Mouse (Mus musculus) Patski (cell line): ENCODE measurements around the gene Lekr1. TPM values are rescaled to one million over a fixed set of nuclear protein-coding genes. Genes with fewer than 3 reads are reported as not detected.

Experiments used
- ATAC-seq: fragments of 100-300 bp; one replicate; pipeline ENCODE4 v1.8.0; 2021
- CTCF ChIA-PET: fragments of 350-600 bp; sonication (Branson Sonifier 250); formaldehyde crosslinking; loops from one replicate; lab custom pipeline; 2022; ENCODE audit warnings: inconsistent platforms; lab: Charles Lee
- POLR2A ChIA-PET: fragments of 350-600 bp; sonication (Branson Sonifier 250); formaldehyde crosslinking; loops from one replicate; lab custom pipeline; 2022; ENCODE audit warnings: antibody characterized with exemption, inconsistent platforms; lab: Charles Lee
- DNase-seq: peaks from one replicate; pipeline ENCODE4 v3.0.0-alpha.2; 2011; ENCODE audit warnings: low read depth, low spot score
- H3K27me3 ChIP-seq: fragments of 371-371 bp; one replicate; pipeline ENCODE4 v1.5.1; 2021
- CTCF ChIP-seq: fragments of 100-300 bp; IDR thresholded peaks from one replicate; pipeline ENCODE4 v1.5.1; 2021
- in situ Hi-C: fragments of 300-500 bp; cut with MboI; formaldehyde crosslinking; loops from 3 replicates; pipeline ENCODE4 v1.11.1; 2018; ENCODE audit warnings: low pct_unique_long_range_greater_than_20kb, mixed read lengths
- polyA plus RNA-seq: library from polyadenylated mRNA; unstranded; gene quantifications from one replicate; pipeline ENCODE4 v1.2.3, GENCODE M21; 2021

Lekr1 gene
- polyA plus RNA-seq, 1 experiment from 2014 or later, result 10.0 TPM

DNA sequence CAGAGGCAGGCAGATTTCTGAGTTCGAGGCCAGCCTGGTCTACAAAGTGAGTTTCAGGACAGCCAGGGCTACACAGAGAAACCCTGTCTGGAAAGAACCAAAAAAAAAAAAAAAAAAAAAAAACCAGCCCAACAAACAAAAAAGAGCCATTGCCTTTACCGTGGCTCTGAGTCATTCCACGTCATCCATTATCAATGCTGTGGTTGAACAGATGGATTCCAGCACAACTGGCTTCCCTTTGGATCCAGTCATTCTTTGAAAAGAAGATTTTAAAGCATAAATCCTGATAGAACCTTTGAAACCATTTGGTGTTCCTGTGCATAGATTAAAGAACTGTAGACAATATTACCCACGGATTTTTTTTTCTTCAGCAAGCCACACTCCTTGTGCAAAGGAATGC lies 32.4 kb upstream of the Lekr1 start:
- in situ Hi-C loops, result loop anchor here (5.0 to 10.0 kb wide), 2 partner anchors 249 to 294 kb away; no protein-coding TSS in a partner anchor
- POLR2A ChIA-PET, result interaction anchor here (0.9 to 1.3 kb wide), 3 partner anchors 105 to 340 kb away, joined by 3 to 5 read pairs (median 3); no protein-coding TSS in a partner anchor
- DNase-seq (no peak), ATAC-seq (no peak)
- CTCF ChIA-PET, result interaction anchor here (1.0 to 1.9 kb wide), 4 partner anchors 8 to 105 kb away, joined by 3 to 11 read pairs (median 4); no protein-coding TSS in a partner anchor
- TF ChIP-seq CTCF, result no peak
- no peaks in the 10 kb centered on the region for H3K27me3 ChIP-seq

DNA sequence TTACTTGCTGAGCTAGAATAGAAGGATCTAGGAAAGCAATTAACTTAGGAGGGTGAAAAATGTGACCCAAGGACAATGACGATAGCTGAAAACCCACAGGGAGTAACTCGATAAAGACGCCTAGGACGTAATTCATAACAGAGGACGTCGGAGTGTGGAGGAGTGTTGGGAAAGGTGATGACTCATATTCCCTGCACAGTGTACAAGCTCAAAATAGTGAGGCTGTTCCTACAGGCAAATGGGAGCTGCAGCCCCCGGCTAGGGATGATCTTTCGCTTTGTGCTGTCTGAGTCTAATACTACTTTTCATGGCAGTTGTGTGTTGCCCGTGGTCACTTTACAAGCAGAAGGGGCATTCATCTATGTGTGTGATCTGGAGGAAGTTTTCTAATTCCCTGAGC lies 30.0 kb upstream of the Lekr1 start:
- in situ Hi-C loops, result loop anchor here (5.0 to 10.0 kb wide), 3 partner anchors 104 to 251 kb away; no protein-coding TSS in a partner anchor
- POLR2A ChIA-PET, result interaction anchor here (0.5 to 1.4 kb wide), 4 partner anchors 9 to 295 kb away, joined by 3 to 7 read pairs (median 3); partner anchors contain the start of gene Tiparp
- TF ChIP-seq CTCF, result no peak
- peak; percentile 81 for ATAC-seq
- CTCF ChIA-PET, result interaction anchor here (0.8 to 3.3 kb wide), 5 partner anchors 9 to 233 kb away, joined by 3 to 21 read pairs (median 4); no protein-coding TSS in a partner anchor
- H3K27me3 ChIP-seq, result no peaks in the 10 kb centered on the region
- peak; percentile 47 for DNase-seq

DNA sequence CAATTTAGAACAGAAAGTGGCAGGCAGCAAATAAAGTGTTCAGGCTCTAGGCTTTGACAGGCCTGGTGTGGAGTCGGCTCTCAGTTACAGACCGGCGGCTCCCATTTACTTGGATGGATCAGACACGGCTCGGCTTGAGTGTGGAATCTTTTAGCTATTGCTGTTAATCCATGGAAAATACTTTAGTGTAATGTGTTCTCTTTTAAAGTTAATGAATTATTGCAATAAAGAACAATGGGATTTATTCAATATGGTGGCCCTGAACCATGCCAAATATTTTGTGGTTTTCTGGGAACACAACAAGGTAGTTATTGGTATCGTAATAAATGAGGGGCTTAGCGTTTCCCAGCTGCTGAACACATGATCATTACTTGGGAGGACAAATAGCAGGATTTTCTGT lies 28.7 kb upstream of the Lekr1 start:
- H3K27me3 ChIP-seq, result no peaks in the 10 kb centered on the region
- DNase-seq, result peak; percentile 91
- in situ Hi-C loops, result loop anchor here (5.0 to 10.0 kb wide), 3 partner anchors 105 to 253 kb away; no protein-coding TSS in a partner anchor
- ATAC-seq, result peak; percentile 40
- TF ChIP-seq CTCF, result no peak
- POLR2A ChIA-PET, result interaction anchor here (1.5 kb wide), 1 partner anchor 22 kb away, joined by 4 read pairs; no protein-coding TSS in a partner anchor
- CTCF ChIA-PET, result interaction anchor here (0.8 to 3.3 kb wide), 5 partner anchors 8 to 292 kb away, joined by 3 to 21 read pairs (median 4); no protein-coding TSS in a partner anchor

DNA sequence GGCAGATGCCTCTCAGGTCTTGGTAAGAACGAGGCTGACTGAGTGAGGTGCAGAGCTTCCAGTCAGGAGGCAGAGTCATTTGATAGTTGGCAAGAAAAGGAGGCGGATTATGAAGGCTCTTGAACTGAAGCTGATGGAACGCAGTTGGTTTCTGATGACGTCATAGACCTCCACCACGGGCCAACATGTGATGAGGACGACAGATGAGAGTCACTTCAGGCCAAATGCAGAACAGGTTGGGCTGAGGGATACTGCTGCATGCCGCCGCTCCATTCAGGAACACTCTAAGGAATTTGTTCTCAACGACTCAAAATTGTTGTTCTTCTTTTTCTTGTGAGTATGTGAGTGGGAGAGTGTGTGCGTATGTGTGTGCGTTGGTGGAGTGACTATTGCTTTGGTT lies 27.1 kb upstream of the Lekr1 start:
- ChIA-PET CTCF (interaction anchor here (0.9 to 1.4 kb wide), 4 partner anchors 10 to 20 kb away, joined by 3 to 4 read pairs (median 3); no protein-coding TSS in a partner anchor), POLR2A (no interaction called here)
- no peaks in the 10 kb centered on the region for H3K27me3 ChIP-seq
- in situ Hi-C loops, result loop anchor here (5.0 to 10.0 kb wide), 3 partner anchors 107 to 254 kb away; no protein-coding TSS in a partner anchor
- ATAC-seq, result no peak
- TF ChIP-seq CTCF, result no peak
- no peak for DNase-seq

DNA sequence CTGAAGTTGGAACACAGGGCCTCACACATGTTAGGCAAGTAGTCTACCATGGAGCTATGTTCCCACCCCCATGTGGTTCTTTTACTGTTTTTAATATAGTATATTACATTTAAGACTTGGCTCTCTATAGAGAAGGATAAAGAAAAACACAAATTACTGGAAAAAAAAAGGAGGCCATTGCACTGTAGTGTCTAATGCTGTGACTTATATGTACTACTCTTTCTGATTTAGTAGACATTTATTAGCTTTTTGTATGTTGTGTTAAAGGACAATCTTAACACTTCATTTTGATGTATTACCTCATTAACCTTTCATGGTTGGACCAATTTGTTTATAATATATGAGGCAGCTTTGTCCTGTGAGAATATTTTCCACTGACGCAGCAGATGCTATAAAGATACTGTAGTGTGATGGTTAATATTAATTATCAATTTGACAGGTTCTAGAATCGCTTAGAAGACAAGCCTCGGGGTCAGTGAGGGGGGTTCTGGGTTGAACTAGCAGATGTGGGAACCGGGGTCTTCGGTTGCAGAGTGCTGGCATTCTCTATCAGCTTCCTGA lies 26.5 kb upstream of the Lekr1 start:
- TF ChIP-seq CTCF, result no peak
- H3K27me3 ChIP-seq, result no peaks in the 10 kb centered on the region
- POLR2A ChIA-PET, result interaction anchor here (0.6 kb wide), 1 partner anchor 58 kb away, joined by 6 read pairs; no protein-coding TSS in a partner anchor
- ATAC-seq (no peak), DNase-seq (no peak)
- CTCF ChIA-PET, result interaction anchor here (0.9 to 1.4 kb wide), 4 partner anchors 9 to 19 kb away, joined by 3 to 4 read pairs (median 3); no protein-coding TSS in a partner anchor
- in situ Hi-C loops, result loop anchor here (5.0 to 10.0 kb wide), 3 partner anchors 107 to 255 kb away; no protein-coding TSS in a partner anchor

DNA sequence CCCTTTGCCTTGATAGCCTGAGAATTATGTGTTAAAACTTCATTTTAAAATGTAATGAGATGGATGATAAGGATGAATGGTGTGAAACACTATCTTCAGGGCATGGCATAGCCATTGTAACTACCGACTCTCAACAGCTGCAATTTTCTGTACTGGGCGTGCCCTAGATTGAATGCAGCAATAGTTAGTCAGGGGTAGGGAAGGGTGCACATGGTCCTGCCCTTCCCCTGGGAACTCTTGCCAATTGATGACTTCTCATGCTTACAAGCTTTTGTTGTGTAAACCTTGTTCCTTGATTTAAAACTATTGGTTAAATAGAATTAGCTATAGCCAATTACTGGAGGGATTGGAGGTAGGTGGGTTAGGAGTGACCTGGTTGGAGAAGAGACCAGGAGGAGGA lies 23.1 kb upstream of the Lekr1 start:
- DNase-seq (no peak), ATAC-seq (no peak)
- ChIA-PET POLR2A (no interaction called here), CTCF (interaction anchor here (1.4 to 1.6 kb wide), 3 partner anchors 10 to 18 kb away, joined by 3 to 7 read pairs (median 3); no protein-coding TSS in a partner anchor)
- H3K27me3 ChIP-seq, result no peaks in the 10 kb centered on the region
- TF ChIP-seq CTCF, result no peak
- in situ Hi-C loops, result no loop called here

DNA sequence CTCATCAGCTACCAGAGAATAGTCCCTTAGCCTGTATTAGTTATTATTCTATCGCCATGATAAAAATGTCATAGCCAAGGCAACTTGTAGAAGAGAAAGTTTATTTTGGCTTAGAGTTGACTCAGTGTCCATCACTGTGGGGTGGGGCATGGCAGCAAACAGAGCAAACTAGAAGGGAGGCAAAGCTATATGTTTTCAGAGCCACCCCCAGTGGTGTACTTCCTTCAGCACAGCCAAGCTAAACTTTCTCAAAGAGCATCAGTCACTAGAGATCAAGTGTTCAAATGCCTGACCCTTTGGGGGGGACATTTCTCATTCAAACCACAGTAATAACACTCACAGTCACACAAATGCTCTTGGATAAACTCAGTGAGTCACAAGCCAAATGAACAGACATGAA lies 22.4 kb upstream of the Lekr1 start:
- H3K27me3 ChIP-seq, result no peaks in the 10 kb centered on the region
- in situ Hi-C loops, result no loop called here
- DNase-seq (no peak), ATAC-seq (no peak)
- ChIA-PET CTCF (interaction anchor here (1.0 to 1.6 kb wide), 3 partner anchors 9 to 19 kb away, joined by 3 to 7 read pairs (median 3); no protein-coding TSS in a partner anchor), POLR2A (interaction anchor here (2.4 kb wide), 1 partner anchor 15 kb away, joined by 7 read pairs; no protein-coding TSS in a partner anchor)
- no peak for TF ChIP-seq CTCF

DNA sequence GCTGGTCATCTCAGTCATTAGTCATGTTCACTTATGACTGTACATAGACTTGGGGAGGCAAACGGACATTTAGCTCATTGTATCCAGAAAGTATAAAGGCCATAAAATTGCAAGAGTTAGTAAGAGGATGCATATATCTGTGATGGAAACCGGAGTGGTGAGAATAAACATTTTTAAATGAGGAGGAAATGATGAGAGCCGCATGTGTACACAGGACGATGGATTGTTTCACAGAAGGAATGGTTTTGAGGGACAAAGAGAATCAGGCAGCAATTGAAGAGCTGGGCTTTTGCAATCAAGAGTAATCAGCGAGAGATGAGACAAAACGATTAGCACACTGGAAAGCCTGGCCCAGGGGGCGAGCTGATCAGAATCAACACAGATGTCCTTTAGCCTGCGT lies 18.4 kb upstream of the Lekr1 start:
- ChIA-PET POLR2A (no interaction called here), CTCF (interaction anchor here (0.9 to 1.6 kb wide), 5 partner anchors 10 to 42 kb away, joined by 3 to 5 read pairs (median 4); no protein-coding TSS in a partner anchor)
- ATAC-seq, result no peak
- in situ Hi-C loops, result no loop called here
- no peak for DNase-seq
- no peak for TF ChIP-seq CTCF
- H3K27me3 ChIP-seq, result no peaks in the 10 kb centered on the region

DNA sequence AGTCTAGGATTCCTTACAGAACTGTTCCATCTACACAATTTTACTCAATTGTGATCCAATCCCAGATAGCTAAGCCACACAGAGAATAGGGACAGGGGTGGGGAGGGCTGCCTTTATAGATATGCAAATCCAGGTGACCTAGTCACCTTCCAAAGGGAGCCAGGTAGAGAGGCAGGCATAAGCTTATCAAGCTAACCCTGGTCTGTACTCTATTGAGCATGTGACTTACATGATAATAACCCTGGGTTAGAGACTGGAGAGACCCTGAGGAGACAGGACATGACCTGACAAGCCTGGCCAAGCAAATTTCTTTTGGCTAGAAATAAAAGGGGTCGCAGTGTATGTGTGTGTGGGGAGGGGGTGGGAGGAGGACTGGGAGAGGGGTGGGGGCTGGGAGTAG lies 17.1 kb upstream of the Lekr1 start:
- CTCF ChIA-PET, result interaction anchor here (1.0 to 1.6 kb wide), 4 partner anchors 9 to 43 kb away, joined by 3 to 5 read pairs (median 4); no protein-coding TSS in a partner anchor
- POLR2A ChIA-PET, result no interaction called here

DNA sequence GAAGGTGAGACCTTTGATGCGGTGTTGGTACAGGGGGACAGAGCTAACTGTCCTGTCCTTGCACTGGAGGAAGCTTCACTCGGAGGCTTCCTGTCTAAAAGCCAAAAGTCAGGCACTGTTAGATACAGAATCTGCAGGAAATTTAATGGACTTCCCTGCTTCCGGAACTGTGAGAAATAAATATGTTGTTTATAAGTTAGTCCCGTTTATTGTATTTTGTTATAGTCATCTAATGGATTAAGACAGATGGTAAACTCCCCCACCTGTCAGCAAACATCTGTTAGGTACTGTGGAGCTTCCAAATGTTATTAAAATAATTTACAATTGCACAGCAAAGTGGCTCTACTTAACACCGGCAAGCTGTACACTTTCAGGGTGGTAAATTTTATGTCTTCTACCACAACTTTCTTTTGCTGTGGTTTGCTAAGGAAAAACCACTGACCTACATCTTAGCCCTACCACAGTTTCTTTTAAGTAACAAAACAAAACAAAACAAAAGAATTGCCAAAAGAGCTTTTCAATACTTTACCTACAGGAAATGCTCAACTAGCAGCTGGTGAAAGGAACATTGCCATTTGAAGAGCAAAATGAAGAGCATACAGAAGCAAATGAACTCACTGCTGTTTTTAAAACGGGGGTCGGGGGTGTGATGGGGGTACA lies 15.7 kb upstream of the Lekr1 start:
- in situ Hi-C loops, result no loop called here
- no peaks in the 10 kb centered on the region for H3K27me3 ChIP-seq
- no peak for TF ChIP-seq CTCF
- ATAC-seq (no peak), DNase-seq (no peak)
- CTCF ChIA-PET, result interaction anchor here (0.7 to 1.9 kb wide), 4 partner anchors 10 to 14 kb away, joined by 3 to 5 read pairs (median 4); no protein-coding TSS in a partner anchor
- POLR2A ChIA-PET, result interaction anchor here (0.7 to 1.3 kb wide), 2 partner anchors 8 to 219 kb away, joined by 3 to 4 read pairs; no protein-coding TSS in a partner anchor

More for the DNA sequence above, 17.1 kb upstream of the Lekr1 start:
- TF ChIP-seq CTCF, result no peak
- no peaks in the 10 kb centered on the region for H3K27me3 ChIP-seq
- DNase-seq, result no peak
- no peak for ATAC-seq
- in situ Hi-C loops, result no loop called here
